Mouse (Mus musculus) MEL (cell line): ENCODE results near the gene Gramd4. TPM values are rescaled to one million over a fixed set of nuclear protein-coding genes. Genes with fewer than 3 reads are reported as not detected.

Source experiments
- DNase-seq: peaks from one replicate; pipeline ENCODE4 v3.0.0; 2011; ENCODE audit warnings: low read depth, low spot score
- H3K27ac ChIP-seq: 2 replicates; pipeline ENCODE4 v1.5.1; 2012; ENCODE audit warnings: low read depth, mild to moderate bottlenecking, control low read depth, low read length, moderate library complexity; ENCODE audit not compliant: control insufficient read depth
- H3K27me3 ChIP-seq, 2 experiments: fragments of 150-350 bp in 1 of 2; sonication (generic) in 1 of 2; 2 replicates each; pipeline ENCODE4 v1.6.1; 2012; ENCODE audit warnings: low read length in 2 of 2, mild to moderate bottlenecking in 2 of 2, improper control_type of control experiment in 1 of 2, moderate library complexity in 1 of 2; ENCODE audit not compliant: insufficient read depth in 2 of 2, control insufficient read depth in 1 of 2
- H3K36me3 ChIP-seq, 2 experiments: 2 replicates each; pipeline ENCODE4 v1.6.1; 2012 to 2014; ENCODE audit warnings: low read length in 2 of 2, improper control_type of control experiment in 1 of 2, inconsistent platforms in 1 of 2, mild to moderate bottlenecking in 1 of 2; ENCODE audit not compliant: insufficient read depth in 2 of 2, control insufficient read depth in 1 of 2
- H3K4me1 ChIP-seq, 2 experiments: fragments of 150-350 bp in 1 of 2; sonication (generic) in 1 of 2; 2 replicates each; pipeline ENCODE4 v1.6.1; 2012; ENCODE audit warnings: low read length in 2 of 2, improper control_type of control experiment in 1 of 2, mild to moderate bottlenecking in 1 of 2; ENCODE audit not compliant: insufficient read depth in 2 of 2, control insufficient read depth in 1 of 2
- H3K4me3 ChIP-seq, 2 experiments: fragments of 150-350 bp in 1 of 2; sonication (generic) in 1 of 2; 2 replicates each; pipeline ENCODE4 v1.5.1; 2012; ENCODE audit warnings: low read depth in 2 of 2, low read length in 2 of 2, mild to moderate bottlenecking in 2 of 2, moderate library complexity in 2 of 2, control low read depth in 1 of 2, improper control_type of control experiment in 1 of 2; ENCODE audit not compliant: control insufficient read depth in 1 of 2, insufficient read depth in 1 of 2
- H3K79me2 ChIP-seq: 2 replicates; pipeline ENCODE4 v1.6.1; 2012; ENCODE audit warnings: mild to moderate bottlenecking, low read length, moderate library complexity; ENCODE audit not compliant: control insufficient read depth, poor library complexity, insufficient read depth
- H3K9ac ChIP-seq: 2 replicates; pipeline ENCODE4 v1.6.1; 2012; ENCODE audit warnings: low read depth, mild to moderate bottlenecking, control low read depth, low read length, moderate library complexity; ENCODE audit not compliant: control insufficient read depth, poor library complexity, severe bottlenecking
- H3K9me3 ChIP-seq: fragments of 150-350 bp; sonication (generic); replicated peaks from 2 replicates; pipeline ENCODE4 v1.6.1; 2012; ENCODE audit warnings: mild to moderate bottlenecking, low read length, improper control_type of control experiment, moderate library complexity; ENCODE audit not compliant: insufficient read depth
- BHLHE40 ChIP-seq: IDR thresholded peaks from 2 replicates; pipeline ENCODE4 v1.6.1; 2012; ENCODE audit warnings: low read depth, mild to moderate bottlenecking, inconsistent platforms, low read length, improper control_type of control experiment, borderline replicate concordance
- CHD1 ChIP-seq: IDR thresholded peaks from 2 replicates; pipeline ENCODE4 v1.6.1; 2012; ENCODE audit warnings: low read depth, mild to moderate bottlenecking, inconsistent platforms, low read length, improper control_type of control experiment
- GATA1 ChIP-seq: IDR thresholded peaks from 2 replicates; pipeline ENCODE4 v1.6.1; 2011; ENCODE audit warnings: low read depth, low read length, improper control_type of control experiment
- MAFK ChIP-seq: IDR thresholded peaks from 2 replicates; pipeline ENCODE4 v1.6.1; 2011; ENCODE audit warnings: low read depth, mild to moderate bottlenecking, low read length, improper control_type of control experiment, borderline replicate concordance
- MAX ChIP-seq: IDR thresholded peaks from 2 replicates; pipeline ENCODE4 v1.6.1; 2011; ENCODE audit warnings: low read length, improper control_type of control experiment
- MEF2A ChIP-seq: IDR thresholded peaks from 2 replicates; pipeline ENCODE4 v1.6.1; 2014; ENCODE audit warnings: low read depth, mild to moderate bottlenecking, inconsistent platforms, low read length, improper control_type of control experiment; ENCODE audit not compliant: poor library complexity, insufficient replicate concordance, severe bottlenecking; ENCODE audit errors: extremely low read depth
- MXI1 ChIP-seq: IDR thresholded peaks from 2 replicates; pipeline ENCODE4 v1.6.1; 2011; ENCODE audit warnings: mild to moderate bottlenecking, low read depth, low read length, improper control_type of control experiment
- MYB ChIP-seq: IDR thresholded peaks from 2 replicates; pipeline ENCODE4 v1.6.1; 2011; ENCODE audit warnings: mild to moderate bottlenecking, low read depth, low read length, improper control_type of control experiment
- MYC ChIP-seq: IDR thresholded peaks from 2 replicates; pipeline ENCODE4 v1.6.1; 2011; ENCODE audit warnings: low read depth, mild to moderate bottlenecking, low read length, improper control_type of control experiment, moderate library complexity
- POLR2AphosphoS2 ChIP-seq: IDR thresholded peaks from 2 replicates; pipeline ENCODE4 v1.6.1; 2011; ENCODE audit warnings: low read length, improper control_type of control experiment
- RCOR1 ChIP-seq: IDR thresholded peaks from 2 replicates; pipeline ENCODE4 v1.6.1; 2012; ENCODE audit warnings: low read depth, mild to moderate bottlenecking, inconsistent platforms, low read length, improper control_type of control experiment
- SIN3A ChIP-seq: IDR thresholded peaks from 2 replicates; pipeline ENCODE4 v1.6.1; 2012; ENCODE audit warnings: low read length, improper control_type of control experiment, inconsistent platforms
- TAL1 ChIP-seq: IDR thresholded peaks from 2 replicates; pipeline ENCODE4 v1.6.1; 2012; ENCODE audit warnings: mild to moderate bottlenecking, inconsistent platforms, low read length, moderate library complexity, mixed read lengths
- TBP ChIP-seq: IDR thresholded peaks from 2 replicates; pipeline ENCODE4 v1.8.0; 2011; ENCODE audit warnings: low read depth, low read length, improper control_type of control experiment
- USF1 ChIP-seq: IDR thresholded peaks from 2 replicates; pipeline ENCODE4 v1.6.1; 2014; ENCODE audit warnings: low read depth, mild to moderate bottlenecking, inconsistent platforms, low read length, improper control_type of control experiment, moderate library complexity
- USF2 ChIP-seq, 2 experiments: IDR thresholded peaks; 2 replicates each; pipeline ENCODE4 v1.6.1; 2011 to 2012; ENCODE audit warnings: improper control_type of control experiment in 2 of 2, low read length in 2 of 2, borderline replicate concordance in 1 of 2, inconsistent platforms in 1 of 2, low read depth in 1 of 2, mild to moderate bottlenecking in 1 of 2; ENCODE audit not compliant: insufficient read depth in 1 of 2
- ZKSCAN1 ChIP-seq: IDR thresholded peaks from 2 replicates; pipeline ENCODE4 v1.6.1; 2012; ENCODE audit warnings: low read depth, mild to moderate bottlenecking, inconsistent platforms, low read length, improper control_type of control experiment, moderate library complexity
- ZMIZ1 ChIP-seq: IDR thresholded peaks from 2 replicates; pipeline ENCODE4 v1.6.1; 2012; ENCODE audit warnings: low read depth, mild to moderate bottlenecking, inconsistent platforms, low read length, improper control_type of control experiment, moderate library complexity
- polyA plus RNA-seq, 2 experiments: library from polyadenylated mRNA; stranded (reverse) in 1 of 2; unstranded in 1 of 2; fragments of >175 nt in 1 of 2; fragments of >200 nt in 1 of 2; gene quantifications; 2 replicates each; pipeline versions ENCODE4 v1.2.1 to v1.2.4; 2012; ENCODE audit warnings: low replicate concordance in 2 of 2, low read depth in 1 of 2; ENCODE audit not compliant: insufficient read length in 2 of 2, insufficient read depth in 1 of 2, missing spikeins in 1 of 2
- total RNA-seq: library from RNA; depleted of rRNA; stranded (reverse); fragments of 300-350 nt; gene quantifications from 2 replicates; pipeline ENCODE4 v1.2.3, GENCODE M21; 2012

Gramd4 gene
- total and polyA plus RNA-seq, 3 experiments, result 35.2 to 43.1 (median 38.0) TPM

DNA sequence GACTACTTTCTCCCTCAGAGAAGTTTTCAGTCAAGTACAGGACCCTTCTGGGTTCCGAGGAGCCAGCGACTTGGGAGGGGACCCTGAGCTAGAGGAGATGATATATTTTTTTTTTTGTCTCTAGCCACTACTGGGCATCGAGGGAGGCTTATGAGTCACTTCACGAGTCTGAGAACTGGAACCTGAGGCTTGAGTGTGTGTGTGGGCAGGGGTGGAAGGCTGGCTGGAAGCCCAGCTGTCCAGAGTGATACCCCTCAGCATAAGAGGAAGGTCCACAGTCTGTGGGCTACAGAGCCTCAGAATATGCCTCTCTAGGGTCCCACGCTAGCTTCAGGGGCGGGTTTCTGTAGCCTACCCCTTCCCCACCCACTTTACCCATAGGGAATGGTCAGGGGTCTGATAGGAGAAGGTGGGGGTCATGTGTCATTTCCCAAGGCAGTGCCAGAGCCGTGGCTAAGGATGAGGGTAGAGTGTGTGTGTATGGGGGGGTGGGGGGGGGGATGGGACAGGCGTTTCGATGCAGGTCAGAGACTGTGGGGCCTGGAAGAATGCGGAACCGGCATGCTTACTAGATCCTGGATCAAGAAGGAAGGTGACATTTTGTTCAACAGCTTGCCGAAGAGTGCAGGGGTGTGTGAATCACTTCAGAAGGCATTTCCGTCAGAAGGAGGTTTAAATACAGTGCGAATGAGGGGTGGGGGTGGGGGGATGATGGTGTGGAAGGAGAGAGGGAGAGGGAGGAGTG is 9.5 kb downstream of the Gramd4 start:
- peaks cover 0 to 40% of the 10 kb centered on the region in 2 experiments; a peak in 3 of 4 replicates for H3K36me3 ChIP-seq
- H3K4me1 ChIP-seq, result peaks cover 2 to 44% of the 10 kb centered on the region in 2 experiments
- H3K9me3 ChIP-seq, result no peaks in the 10 kb centered on the region
- H3K27me3 ChIP-seq, result no peaks in the 10 kb centered on the region
- DNase-seq, result no peak
- peak overlapping the region; percentile 41 for H3K27ac ChIP-seq
- peaks cover 74% of the 10 kb centered on the region for H3K79me2 ChIP-seq
- H3K9ac ChIP-seq, result no peak overlapping the region; the same call in 1 of the 2 replicates
- H3K4me3 ChIP-seq, result no peak overlapping the region
- no peak for TF ChIP-seq USF2 (IDR thresholded peaks at IDR 0.05; ENCODE audit: borderline replicate concordance in 1 of 2, insufficient read depth in 1 of 2, low read depth in 1 of 2, low read length in 2 of 2)
- TF ChIP-seq USF1, result no peak
- TF ChIP-seq MYB, result no peak
- no peak for TF ChIP-seq MEF2A
- TF ChIP-seq TBP, result no peak
- TF ChIP-seq SIN3A, result no peak
- TF ChIP-seq TAL1, result no peak
- TF ChIP-seq BHLHE40, result no peak
- no peak for TF ChIP-seq GATA1
- no peak for TF ChIP-seq CHD1
- TF ChIP-seq RCOR1, result no peak

DNA sequence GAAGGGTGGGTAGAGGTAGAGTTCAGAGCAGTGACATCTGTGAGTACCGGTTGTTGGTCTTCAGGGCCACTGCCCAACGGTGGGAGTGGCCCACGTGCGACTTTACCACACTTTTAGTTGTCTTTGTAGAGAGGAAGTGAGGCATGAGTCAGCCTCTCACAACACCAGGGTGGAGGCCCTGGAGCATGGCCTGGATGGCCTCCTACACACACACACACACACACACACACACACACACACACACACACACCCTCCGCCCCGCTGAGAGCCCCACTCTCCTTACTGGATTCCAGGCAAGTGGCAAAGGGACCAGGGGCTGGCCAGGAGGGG is 10.1 kb downstream of the Gramd4 start:
- Histone ChIP-seq H3K9ac (no peak overlapping the region), H3K79me2 (peaks cover 70% of the 10 kb centered on the region), H3K9me3 (no peaks in the 10 kb centered on the region), H3K27me3 (no peaks in the 10 kb centered on the region), H3K4me3 (no peak overlapping the region), H3K4me1 (peaks cover 2 to 44% of the 10 kb centered on the region in 2 experiments), H3K27ac (peak overlapping the region; percentile 41; the same call in 1 of the 2 replicates), H3K36me3 (peaks cover 0 to 36% of the 10 kb centered on the region in 2 experiments; a peak in 3 of 4 replicates)
- TF ChIP-seq MYC (peak; percentile 79), CHD1 (no peak), ZMIZ1 (no peak), MXI1 (peak; percentile 79), ZKSCAN1 (no peak), SIN3A (peak; percentile 48), MAX (peak; percentile 79), POLR2AphosphoS2 (no peak), MAFK (no peak)
- DNase-seq, result peak; percentile 76
